Mouse (Mus musculus): ENCODE results near the gene Aagab. TPM values are rescaled to one million over a fixed set of nuclear protein-coding genes. Genes with fewer than 3 reads are reported as not detected.

The Aagab gene
- polyA plus RNA-seq, 1 experiment from 2014 or later, result 56.5 TPM

- Histone ChIP-seq H3K36me3 (no peaks in the 10 kb centered on the region), H3K4me2 (replicated peaks) (no peak overlapping the region), H3K27me3 (no peaks in the 10 kb centered on the region), H3K9ac (replicated peaks) (no peak overlapping the region), H3K27ac (replicated peaks) (no peak overlapping the region), H3K9me3 (no peaks in the 10 kb centered on the region), H3K4me1 (no peaks in the 10 kb centered on the region), H3K4me3 (no peak overlapping the region)
- 94% methylated on average over 6 of the region's 6 CpGs for WGBS
- no peak for ATAC-seq (ENCODE audit: low FRiP score, low read depth)
Measured at GRCm38 (mm10) chr9:63684277-63684676, 81.8 kb downstream of the Aagab start.

GRCm38 (mm10) chr9:63685352-63685751 lies 82.9 kb downstream of the Aagab start:
- Histone ChIP-seq H3K27ac (replicated peaks) (no peak overlapping the region), H3K4me1 (no peaks in the 10 kb centered on the region), H3K9ac (replicated peaks) (no peak overlapping the region), H3K4me2 (replicated peaks) (no peak overlapping the region), H3K9me3 (no peaks in the 10 kb centered on the region), H3K27me3 (no peaks in the 10 kb centered on the region), H3K4me3 (no peak overlapping the region), H3K36me3 (no peaks in the 10 kb centered on the region)
- 56% methylated on average over 5 of the region's 5 CpGs for WGBS
- ATAC-seq (ENCODE audit: low FRiP score, low read depth), result no peak

DNA sequence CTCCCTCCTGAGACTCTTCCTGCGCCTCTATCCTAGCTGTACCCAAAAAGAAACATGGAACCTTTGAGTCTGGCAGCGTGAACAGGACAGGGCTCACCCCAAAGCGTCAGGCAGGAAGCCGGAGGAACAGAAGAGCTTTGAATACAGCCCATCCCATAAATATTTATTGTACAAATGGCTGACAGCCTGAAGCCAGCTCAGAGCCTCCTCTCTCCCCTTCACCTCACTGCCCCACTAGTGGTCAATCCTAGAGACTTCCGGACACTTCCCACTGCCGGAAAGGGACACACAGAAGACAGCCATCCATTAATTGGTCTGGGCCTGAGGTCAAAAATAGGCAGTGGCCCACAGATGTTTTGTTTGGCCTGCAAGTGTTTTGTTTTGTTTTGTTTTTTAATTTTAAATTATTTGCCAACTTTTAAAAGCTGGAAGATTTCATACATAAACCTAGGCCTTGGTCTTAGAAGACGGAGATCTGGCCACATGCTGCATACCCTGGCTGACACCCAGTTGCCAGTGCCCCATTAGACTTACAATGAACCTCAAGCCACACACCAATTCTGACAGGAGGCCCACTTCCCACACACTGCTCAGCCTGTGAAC lies 85.1 kb downstream of the Aagab start:
- no peak overlapping the region for H3K4me2 ChIP-seq (replicated peaks)
- H3K9me3 ChIP-seq, result no peaks in the 10 kb centered on the region
- H3K36me3 ChIP-seq, result no peaks in the 10 kb centered on the region
- 87% methylated on average over 7 of the region's 7 CpGs for WGBS
- no peak overlapping the region for H3K4me3 ChIP-seq
- no peak overlapping the region for H3K9ac ChIP-seq (replicated peaks)
- H3K4me1 ChIP-seq, result no peaks in the 10 kb centered on the region
- ATAC-seq (ENCODE audit: low FRiP score, low read depth), result no peak
- H3K27ac ChIP-seq (replicated peaks), result no peak overlapping the region
- no peaks in the 10 kb centered on the region for H3K27me3 ChIP-seq

DNA sequence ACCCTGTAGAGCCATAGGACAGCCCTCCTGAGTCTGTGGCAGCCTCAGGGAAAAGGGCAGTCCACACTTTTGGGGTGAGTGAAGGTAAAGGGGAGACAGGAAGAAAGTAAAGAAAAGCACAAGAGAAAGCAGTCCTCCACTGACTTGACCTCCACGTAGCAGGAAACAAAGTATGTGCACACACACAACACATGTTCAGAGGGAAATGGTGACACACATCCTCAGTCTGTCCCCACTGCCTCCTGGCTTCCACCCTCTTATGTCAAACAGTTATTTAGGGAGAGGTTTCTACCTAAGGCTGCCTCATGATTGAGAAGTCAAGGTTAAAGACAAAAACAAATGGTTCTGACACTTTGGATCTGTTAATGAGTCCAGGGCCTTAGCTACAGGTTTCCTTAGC lies 88.1 kb downstream of the Aagab start:
- no peak for ATAC-seq (ENCODE audit: low FRiP score, low read depth)
- H3K27me3 ChIP-seq, result no peaks in the 10 kb centered on the region
- H3K9ac ChIP-seq (replicated peaks), result no peak overlapping the region
- H3K27ac ChIP-seq (replicated peaks), result no peak overlapping the region
- H3K9me3 ChIP-seq, result no peaks in the 10 kb centered on the region
- H3K4me3 ChIP-seq, result no peak overlapping the region
- H3K4me2 ChIP-seq (replicated peaks), result no peak overlapping the region
- no peaks in the 10 kb centered on the region for H3K4me1 ChIP-seq
- WGBS, result 88% methylated on average over 1 of the region's 1 CpGs
- H3K36me3 ChIP-seq, result no peaks in the 10 kb centered on the region

GRCm38 (mm10) chr9:63691960-63692359 lies 89.5 kb downstream of the Aagab start:
- H3K27ac ChIP-seq (replicated peaks), result no peak overlapping the region
- no peak for ATAC-seq (ENCODE audit: low FRiP score, low read depth)
- 74% methylated on average over 2 of the region's 2 CpGs for WGBS
- no peak overlapping the region for H3K4me2 ChIP-seq (replicated peaks)
- H3K4me3 ChIP-seq, result no peak overlapping the region
- no peaks in the 10 kb centered on the region for H3K9me3 ChIP-seq
- H3K9ac ChIP-seq (replicated peaks), result no peak overlapping the region
- H3K27me3 ChIP-seq, result no peaks in the 10 kb centered on the region
- H3K36me3 ChIP-seq, result no peaks in the 10 kb centered on the region
- peaks cover 5% of the 10 kb centered on the region for H3K4me1 ChIP-seq

Other genes with a start within 250 kb of the Aagab start
- 42.2 and 43.8 TPM in 2 replicates for gene Map2k5, start 224.8 kb upstream of the Aagab start, polyA plus RNA-seq (2016; fragmentation: Nextera tagmentation; extraction: Ambion mirVana)
- 46.3 and 50.3 TPM in 2 replicates for gene 2300009A05Rik, start 203.4 kb upstream of the Aagab start, polyA plus RNA-seq (2016; fragmentation: Nextera tagmentation; extraction: Ambion mirVana)
- not detected in 2 replicates for gene Iqch, start 167 bp upstream of the Aagab start, polyA plus RNA-seq (2016; fragmentation: Nextera tagmentation; extraction: Ambion mirVana)
- 28.4 and 31.2 TPM in 2 replicates for gene Smad3, start 155.3 kb downstream of the Aagab start, polyA plus RNA-seq (2016; fragmentation: Nextera tagmentation; extraction: Ambion mirVana)

All from midbrain, embryonic 12.5 days (tissue).